Mouse (Mus musculus): Measurements from ENCODE around the gene Olfr944. TPM values are rescaled to one million over a fixed set of nuclear protein-coding genes. Genes with fewer than 3 reads are reported as not detected.

Gene Olfr944
- polyA plus RNA-seq (2012; rRNA removed; ENCODE audit: low replicate concordance), result not detected in 2 replicates

DNA sequence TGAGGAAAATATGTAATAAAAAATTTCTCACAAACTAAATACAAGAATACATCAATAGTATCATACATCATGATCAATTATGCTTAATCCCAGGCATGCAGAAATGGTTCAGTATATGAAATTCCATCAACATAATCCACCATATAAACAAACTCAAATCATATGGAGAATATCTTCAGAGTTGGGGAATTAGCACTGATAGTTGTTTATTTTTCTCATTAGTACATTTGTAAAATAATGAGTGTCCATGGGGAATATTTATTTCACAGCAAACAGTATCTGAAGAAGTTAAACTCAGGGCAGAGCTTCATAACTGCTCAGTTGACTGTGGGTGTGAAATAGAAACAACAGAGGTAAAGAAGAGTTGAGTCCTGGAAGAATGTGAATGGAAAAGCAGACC, at the start of gene Olfr944:
Gene Olfr944 (plus strand): TSS at position 301 of the 400 bp plus-strand sequence.

GRCm38 (mm10) chr9:39166004-39166403, 35.7 kb upstream of the Olfr944 start, which contains the start of gene Olfr943:
Olfr943 (plus strand) TSS chr9:39166304.

GRCm38 (mm10) chr9:39249894-39250293, 48.2 kb downstream of the Olfr944 start, which contains the start of gene Olfr1537:
Olfr1537 (minus strand) TSS chr9:39249994.

Other genes starting within 250 kb of the Olfr944 start
- not detected in 2 replicates for gene Olfr933, start 229.6 kb upstream of the Olfr944 start, polyA plus RNA-seq (2012; rRNA removed; ENCODE audit: low replicate concordance)
- not detected in 2 replicates for gene Olfr934, start 213.6 kb upstream of the Olfr944 start, polyA plus RNA-seq (2012; rRNA removed; ENCODE audit: low replicate concordance)
- not detected in 2 replicates for gene Olfr935, start 202.2 kb upstream of the Olfr944 start, polyA plus RNA-seq (2012; rRNA removed; ENCODE audit: low replicate concordance)
- gene Olfr146, start 178.5 kb upstream of the Olfr944 start, polyA plus RNA-seq (2012; rRNA removed; ENCODE audit: low replicate concordance), result not detected in 2 replicates
- not detected in 2 replicates for gene Olfr937, start 137.0 kb upstream of the Olfr944 start, polyA plus RNA-seq (2012; rRNA removed; ENCODE audit: low replicate concordance)
- gene Olfr938, start 123.0 kb upstream of the Olfr944 start, polyA plus RNA-seq (2012; rRNA removed; ENCODE audit: low replicate concordance), result not detected in 2 replicates
- not detected in 2 replicates for gene Olfr27, start 73.8 kb upstream of the Olfr944 start, polyA plus RNA-seq (2012; rRNA removed; ENCODE audit: low replicate concordance)
- gene Olfr943, start 35.6 kb upstream of the Olfr944 start, polyA plus RNA-seq (2012; rRNA removed; ENCODE audit: low replicate concordance), result not detected in 2 replicates
- not detected in 2 replicates for gene Olfr1537, start 48.1 kb downstream of the Olfr944 start, polyA plus RNA-seq (2012; rRNA removed; ENCODE audit: low replicate concordance)
- gene Olfr945, start 74.9 kb downstream of the Olfr944 start, polyA plus RNA-seq (2012; rRNA removed; ENCODE audit: low replicate concordance), result not detected in 2 replicates
- not detected in 2 replicates for gene Olfr948, start 124.1 kb downstream of the Olfr944 start, polyA plus RNA-seq (2012; rRNA removed; ENCODE audit: low replicate concordance)
- not detected in 2 replicates for gene Olfr951, start 185.5 kb downstream of the Olfr944 start, polyA plus RNA-seq (2012; rRNA removed; ENCODE audit: low replicate concordance)
- gene Olfr952, start 225.2 kb downstream of the Olfr944 start, polyA plus RNA-seq (2012; rRNA removed; ENCODE audit: low replicate concordance), result not detected in 2 replicates